Mouse (Mus musculus): Measurements from ENCODE around the gene Cyp2c66.
"Not testable (repeated sequence)": the region's sequence is repeated elsewhere in the genome, so short reads cannot be mapped to it uniquely, and the experiment has no call there.

Cyp2c66 gene

DNA sequence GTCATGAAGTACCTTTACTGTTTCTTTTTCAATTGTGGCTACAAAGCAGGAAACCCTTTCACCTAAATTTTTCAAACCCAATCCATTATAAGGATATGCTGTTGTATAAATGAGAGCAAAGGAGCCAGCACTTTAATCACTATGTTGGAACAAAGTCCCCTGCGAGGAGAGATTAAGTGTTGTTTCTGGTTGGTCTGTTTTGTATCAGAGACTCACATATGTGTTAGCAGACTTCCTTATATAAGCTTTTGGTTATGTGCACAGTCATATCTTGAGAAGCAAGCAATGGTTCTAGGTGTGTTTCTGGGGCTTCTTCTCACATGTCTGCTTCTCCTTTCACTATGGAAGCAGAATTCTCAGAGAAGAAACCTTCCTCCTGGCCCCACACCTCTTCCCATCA is at the start of gene Cyp2c66:
TSS of gene Cyp2c66 (plus strand) at position 255 of the 400 bp plus-strand sequence.
- no peak for DNase-seq (ENCODE audit: low spot score)

GRCm38 (mm10) chr19:39098779-39099178 is 14.9 kb upstream of the Cyp2c66 start:
- DNase-seq (ENCODE audit: low spot score), result not testable (repeated sequence)

DNA sequence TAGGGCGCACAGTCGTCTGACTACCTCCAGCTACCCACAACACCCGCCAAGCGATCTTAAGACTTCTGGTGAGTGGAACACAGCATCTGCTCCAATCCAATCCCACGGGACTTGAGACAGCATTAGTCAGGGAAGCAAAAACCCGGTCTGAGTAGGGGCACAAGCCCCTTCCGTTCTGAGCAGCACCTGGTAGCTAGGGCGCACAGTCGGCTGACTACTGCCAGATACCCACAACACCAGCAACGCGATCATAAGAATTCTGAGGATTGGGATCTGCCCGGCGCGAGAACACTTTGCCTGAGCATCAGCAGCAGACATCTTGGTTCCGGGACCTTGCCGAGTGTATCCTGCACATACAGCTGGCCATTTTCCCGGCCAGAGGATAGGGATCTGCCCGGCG is 43.1 kb downstream of the Cyp2c66 start:
- DNase-seq (ENCODE audit: low spot score), result not testable (repeated sequence)

Data from ovary, postnatal 10 days (tissue).